Mouse (Mus musculus): ENCODE results near the gene Cutal.
"Not testable (repeated sequence)": the region's sequence is repeated elsewhere in the genome, so short reads cannot be mapped to it uniquely, and the experiment has no call there.

Cutal gene

GRCm38 (mm10) chr2:34874271-34874670, at the start of gene Cutal:
Gene Cutal, plus strand, starts transcription at chr2:34874396.
- TF ChIP-seq GATA4 (IDR thresholded peaks at IDR 0.05; ENCODE audit: insufficient replicate concordance, low read length) = no peak

GRCm38 (mm10) chr2:34825827-34826459, 48.3 kb upstream of the Cutal start, which contains the start of gene Fbxw2:
Gene Fbxw2, minus strand, starts transcription at chr2:34826311.
- no peak; the same call in 1 of the 2 replicates for TF ChIP-seq GATA4 (IDR thresholded peaks at IDR 0.05; ENCODE audit: insufficient replicate concordance, low read length)

GRCm38 (mm10) chr2:34826460-34827231, 47.5 kb upstream of the Cutal start:
- no peak for TF ChIP-seq GATA4 (IDR thresholded peaks at IDR 0.05; ENCODE audit: insufficient replicate concordance, low read length)

- no peak for TF ChIP-seq GATA4 (IDR thresholded peaks at IDR 0.05; ENCODE audit: insufficient replicate concordance, low read length)
Observed at GRCm38 (mm10) chr2:34827591-34827990, 46.6 kb upstream of the Cutal start.

GRCm38 (mm10) chr2:34828026-34828425, 46.2 kb upstream of the Cutal start:
- no peak for TF ChIP-seq GATA4 (IDR thresholded peaks at IDR 0.05; ENCODE audit: insufficient replicate concordance, low read length)

- not testable (repeated sequence) for TF ChIP-seq GATA4 (IDR thresholded peaks at IDR 0.05; ENCODE audit: insufficient replicate concordance, low read length)
Observed at GRCm38 (mm10) chr2:34832766-34833457, 41.3 kb upstream of the Cutal start, which contains the start of gene Gm34653. Gene Gm34653, plus strand, starts transcription at chr2:34833007.

GRCm38 (mm10) chr2:34833624-34834023, 40.6 kb upstream of the Cutal start:
- no peak for TF ChIP-seq GATA4 (IDR thresholded peaks at IDR 0.05; ENCODE audit: insufficient replicate concordance, low read length)

- TF ChIP-seq GATA4 (IDR thresholded peaks at IDR 0.05; ENCODE audit: insufficient replicate concordance, low read length) = no peak
Observed at GRCm38 (mm10) chr2:34835669-34836068, 38.5 kb upstream of the Cutal start.

- no peak for TF ChIP-seq GATA4 (IDR thresholded peaks at IDR 0.05; ENCODE audit: insufficient replicate concordance, low read length)
Observed at GRCm38 (mm10) chr2:34841706-34842105, 32.5 kb upstream of the Cutal start.

- TF ChIP-seq GATA4 (IDR thresholded peaks at IDR 0.05; ENCODE audit: insufficient replicate concordance, low read length) = no peak
Observed at GRCm38 (mm10) chr2:34843211-34843939, 30.8 kb upstream of the Cutal start.

- no peak for TF ChIP-seq GATA4 (IDR thresholded peaks at IDR 0.05; ENCODE audit: insufficient replicate concordance, low read length)
Observed at GRCm38 (mm10) chr2:34847702-34848101, 26.5 kb upstream of the Cutal start.

GRCm38 (mm10) chr2:34855265-34855664, 18.9 kb upstream of the Cutal start:
- no peak for TF ChIP-seq GATA4 (IDR thresholded peaks at IDR 0.05; ENCODE audit: insufficient replicate concordance, low read length)

- TF ChIP-seq GATA4 (IDR thresholded peaks at IDR 0.05; ENCODE audit: insufficient replicate concordance, low read length) = no peak
Observed at GRCm38 (mm10) chr2:34857728-34858127, 16.5 kb upstream of the Cutal start.

GRCm38 (mm10) chr2:34869680-34870079, 4.5 kb upstream of the Cutal start:
- TF ChIP-seq GATA4 (IDR thresholded peaks at IDR 0.05; ENCODE audit: insufficient replicate concordance, low read length) = no peak
